Mouse (Mus musculus): Measurements from ENCODE around the gene F12.

DNA sequence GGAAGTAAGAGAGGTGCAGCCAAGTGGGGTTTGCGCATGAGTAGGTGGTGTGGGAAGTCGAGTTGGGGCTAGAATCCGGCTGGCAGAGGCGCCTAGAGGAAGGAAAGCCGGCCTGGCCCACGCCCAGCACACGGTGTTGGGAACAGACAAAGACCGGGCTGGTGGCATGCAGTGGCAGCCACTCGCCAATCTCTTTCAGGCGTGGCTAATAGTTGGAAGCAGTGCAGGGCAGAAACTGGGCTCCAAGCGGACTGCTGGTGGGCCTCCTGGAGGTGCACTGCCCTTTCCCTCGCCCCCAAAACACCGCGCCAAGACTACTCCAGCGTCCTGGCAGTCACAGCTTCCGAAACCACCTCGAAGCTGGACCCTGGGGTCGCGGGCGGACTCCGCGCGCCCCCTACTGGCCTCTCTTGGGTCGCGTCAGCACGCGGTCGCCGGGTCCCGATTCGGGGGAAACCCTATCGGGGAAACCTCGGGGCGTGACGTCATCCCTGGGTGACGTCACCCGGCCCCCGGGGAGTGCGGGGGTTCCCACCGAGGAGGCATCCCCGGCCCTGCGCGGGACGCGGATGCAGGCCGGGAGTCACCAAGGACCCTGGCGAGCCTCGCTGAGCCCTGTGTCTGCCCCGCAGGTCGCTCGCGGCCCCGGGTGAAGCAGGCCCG is 44.7 kb upstream of the F12 start:
- TF ChIP-seq EP300 (IDR thresholded peaks at IDR 0.05; ENCODE audit: low read length): no peak
- peak in 1 of 2 experiments; percentile 97; a peak in 2 of 4 replicates for TF ChIP-seq CTCF (conservative IDR thresholded peaks at IDR 0.05 in 1 of 2, IDR thresholded peaks at IDR 0.05 in 1 of 2; ENCODE audit: low read depth in 2 of 2, low read length in 2 of 2)
- peak; percentile 69; the same call in 1 of the 2 replicates for TF ChIP-seq MAFK (IDR thresholded peaks at IDR 0.05; ENCODE audit: insufficient replicate concordance, low read length)
- no peak for TF ChIP-seq USF1 (IDR thresholded peaks at IDR 0.05; ENCODE audit: low read depth, low read length)
- peak; percentile 73; the same call in 1 of the 2 replicates for TF ChIP-seq TCF12 (IDR thresholded peaks at IDR 0.05; ENCODE audit: low read depth, low read length)
- no peak; the same call in 1 of the 2 replicates for TF ChIP-seq POLR2A (IDR thresholded peaks at IDR 0.05; ENCODE audit: low read depth, low read length)
- peak; percentile 86 for TF ChIP-seq SIN3A (IDR thresholded peaks at IDR 0.05; ENCODE audit: low read length)

Measured in CH12.LX (cell line).